Mouse (Mus musculus): ENCODE results near the gene Tmem63a.
"Not testable (repeated sequence)": the region's sequence is repeated elsewhere in the genome, so short reads cannot be mapped to it uniquely, and the experiment has no call there.

Gene Tmem63a

GRCm38 (mm10) chr1:180942166-180943031, at the start of gene Tmem63a:
Gene Tmem63a (plus strand): TSS chr1:180942344.
- DNase-seq (ENCODE audit: low spot score): peak; percentile 62

DNA sequence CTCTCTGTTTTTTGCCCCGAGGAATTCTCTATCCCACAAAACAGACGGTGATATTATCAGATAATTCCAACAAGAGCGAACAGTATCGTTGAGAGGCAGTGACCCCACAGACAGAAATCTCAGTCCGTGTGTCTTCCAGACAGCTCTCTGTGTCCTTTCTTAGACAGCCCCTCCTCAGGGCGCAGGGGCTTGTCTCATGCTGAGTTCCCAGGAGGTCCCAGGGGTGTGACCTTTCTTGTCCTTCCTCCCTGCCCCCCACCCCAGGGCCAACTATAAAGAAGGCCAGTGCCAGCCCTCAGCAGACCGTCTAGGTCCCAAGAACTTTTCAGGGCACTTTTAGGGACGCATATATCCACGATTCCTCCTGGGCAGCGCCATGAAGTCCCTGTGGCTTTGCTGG, 49.3 kb upstream of the Tmem63a start, which contains the start of gene Lefty2:
Gene Lefty2 (plus strand): TSS at position 301 of the 400 bp plus-strand sequence.
- DNase-seq (ENCODE audit: low spot score): no peak

DNA sequence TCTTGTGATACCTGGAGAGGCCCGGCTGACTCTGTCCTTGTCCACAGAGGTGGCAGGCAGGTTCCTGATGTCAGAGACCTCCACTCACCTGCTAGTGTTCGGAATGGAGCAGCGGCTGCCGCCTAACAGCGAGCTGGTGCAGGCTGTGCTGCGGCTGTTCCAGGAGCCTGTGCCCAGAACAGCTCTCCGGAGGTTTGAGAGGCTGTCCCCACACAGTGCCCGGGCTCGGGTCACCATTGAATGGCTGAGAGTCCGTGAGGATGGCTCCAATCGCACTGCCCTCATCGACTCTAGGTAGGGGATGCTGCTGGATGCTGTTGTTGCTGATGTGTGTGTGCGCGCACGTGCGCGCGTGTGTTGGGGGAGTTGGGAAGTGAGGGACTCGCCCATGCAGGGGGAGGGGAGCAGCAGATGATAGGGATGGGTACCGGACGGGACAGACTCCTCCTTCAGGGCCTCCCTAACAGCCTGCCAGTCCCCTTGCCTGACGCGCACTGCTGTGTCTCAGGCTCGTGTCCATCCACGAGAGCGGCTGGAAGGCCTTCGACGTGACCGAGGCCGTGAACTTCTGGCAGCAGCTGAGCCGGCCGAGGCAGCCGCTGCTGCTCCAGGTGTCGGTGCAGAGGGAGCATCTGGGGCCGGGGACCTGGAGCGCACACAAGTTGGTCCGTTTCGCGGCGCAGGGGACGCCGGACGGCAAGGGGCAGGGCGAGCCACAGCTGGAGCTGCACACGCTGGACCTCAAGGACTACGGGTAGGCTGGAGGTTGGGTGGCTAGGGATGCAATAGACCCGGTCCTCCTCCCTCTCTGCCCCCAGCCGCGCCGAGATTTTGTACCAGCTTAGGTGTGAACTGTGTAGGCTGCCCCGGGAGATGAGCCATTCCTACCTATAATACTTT, 47.8 kb upstream of the Tmem63a start:
- not testable (repeated sequence) for DNase-seq (ENCODE audit: low spot score)

DNA sequence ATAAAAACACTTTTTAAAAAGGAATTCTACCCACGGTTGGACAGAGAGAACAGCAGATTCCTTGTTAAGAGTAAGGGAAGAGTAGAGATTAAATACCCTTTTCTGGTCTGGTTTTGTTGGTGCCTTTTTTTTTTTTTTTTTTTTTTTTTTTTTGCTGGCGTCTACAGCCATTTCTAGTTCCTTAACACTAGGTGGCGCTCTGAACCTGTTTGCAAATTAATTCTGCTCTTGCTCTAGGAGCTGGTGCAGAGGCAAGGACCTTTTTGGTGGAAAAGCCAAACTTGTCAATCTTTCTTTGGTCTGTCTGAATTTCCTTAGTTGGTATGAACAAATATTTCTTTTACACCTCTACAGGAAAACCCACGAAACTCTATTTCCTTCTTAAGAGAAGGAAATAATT, 41.0 kb upstream of the Tmem63a start:
- no peak for DNase-seq (ENCODE audit: low spot score)

DNA sequence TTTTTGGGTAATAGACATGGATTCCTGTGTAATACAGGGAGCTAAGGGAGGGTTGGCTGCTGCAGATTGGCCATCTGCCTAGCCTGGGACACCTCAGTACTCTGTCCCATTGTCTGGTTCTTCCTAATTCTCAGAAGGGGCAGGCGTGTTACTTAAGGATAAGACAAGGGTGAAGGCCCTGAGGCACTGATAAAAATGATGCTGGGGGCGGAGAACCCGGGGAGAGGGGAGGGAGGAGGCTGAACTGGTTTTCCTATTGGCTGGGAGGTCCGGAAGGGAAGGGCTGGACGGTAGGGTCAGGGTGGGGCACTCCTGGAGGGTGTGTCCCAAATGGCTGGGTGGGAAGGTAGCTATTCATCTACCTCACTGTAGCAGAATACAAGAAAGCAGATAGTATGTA, 39.2 kb upstream of the Tmem63a start:
- no peak for DNase-seq (ENCODE audit: low spot score)

- DNase-seq (ENCODE audit: low spot score): no peak
Measured at GRCm38 (mm10) chr1:180903666-180904038, 38.5 kb upstream of the Tmem63a start.

DNA sequence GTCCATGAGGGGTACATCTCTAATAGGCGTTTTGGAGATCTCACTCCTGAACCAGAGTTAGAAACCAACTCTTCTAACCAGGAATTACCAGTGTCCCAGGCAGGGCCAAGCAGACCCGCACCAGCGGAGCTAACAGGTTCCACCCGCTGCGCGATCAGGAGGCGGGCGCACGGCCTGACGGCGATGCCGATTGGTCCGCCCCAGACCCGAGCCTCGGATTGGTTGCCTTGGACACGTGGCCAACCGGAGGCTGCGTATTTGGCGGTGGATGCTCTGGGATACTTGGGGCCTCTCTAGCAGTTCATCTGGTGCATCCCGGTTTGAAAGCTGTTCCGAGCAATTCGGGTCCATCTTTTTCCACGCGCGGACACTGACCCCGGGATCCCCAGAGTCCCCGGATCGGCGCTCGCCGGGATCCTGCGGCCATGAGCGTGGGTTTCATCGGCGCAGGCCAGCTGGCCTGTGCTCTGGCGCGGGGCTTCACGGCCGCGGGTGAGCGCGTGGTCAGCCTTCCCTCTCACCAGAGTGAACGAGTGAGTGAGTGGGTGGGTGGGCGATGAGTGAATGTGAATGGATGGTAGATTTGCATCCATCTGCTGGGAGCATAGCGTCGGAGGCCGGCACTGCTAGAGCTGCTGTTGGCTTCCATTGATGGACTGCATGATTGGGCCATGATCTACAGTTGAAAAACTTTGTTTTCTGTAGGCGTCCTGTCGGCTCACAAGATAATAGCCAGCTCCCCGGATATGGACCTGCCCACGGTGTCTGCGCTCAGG, 37.9 kb upstream of the Tmem63a start, which contains the start of gene Pycr2:
Gene Pycr2 (plus strand): TSS at position 255 of the 776 bp plus-strand sequence.
- DNase-seq (ENCODE audit: low spot score): peak; percentile 95

GRCm38 (mm10) chr1:180904815-180905080, 37.4 kb upstream of the Tmem63a start:
- no peak for DNase-seq (ENCODE audit: low spot score)

DNA sequence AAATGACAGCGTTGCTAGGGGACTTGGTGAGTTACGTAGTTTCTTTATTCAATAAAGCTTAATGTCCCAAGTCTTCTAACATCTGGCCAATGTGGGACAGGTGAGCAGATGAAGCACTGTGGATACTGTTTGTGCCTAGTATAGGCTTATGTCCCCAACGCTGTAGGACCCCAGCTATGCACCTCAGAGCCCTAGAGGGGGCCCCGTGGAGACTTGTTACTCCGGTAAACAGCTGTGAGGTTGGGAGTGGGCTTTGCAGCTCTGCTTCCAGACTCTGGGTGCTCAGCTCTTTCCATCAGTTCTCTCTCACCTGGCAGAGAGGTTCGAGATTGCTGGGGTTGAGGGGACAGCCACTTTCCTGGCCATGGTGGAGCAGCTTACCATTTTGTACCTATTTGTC, 36.8 kb upstream of the Tmem63a start:
- no peak for DNase-seq (ENCODE audit: low spot score)

- no peak for DNase-seq (ENCODE audit: low spot score)
Measured at GRCm38 (mm10) chr1:180905876-180906275, 36.3 kb upstream of the Tmem63a start.

GRCm38 (mm10) chr1:180906461-180907147, 35.5 kb upstream of the Tmem63a start:
- DNase-seq (ENCODE audit: low spot score): no peak

DNA sequence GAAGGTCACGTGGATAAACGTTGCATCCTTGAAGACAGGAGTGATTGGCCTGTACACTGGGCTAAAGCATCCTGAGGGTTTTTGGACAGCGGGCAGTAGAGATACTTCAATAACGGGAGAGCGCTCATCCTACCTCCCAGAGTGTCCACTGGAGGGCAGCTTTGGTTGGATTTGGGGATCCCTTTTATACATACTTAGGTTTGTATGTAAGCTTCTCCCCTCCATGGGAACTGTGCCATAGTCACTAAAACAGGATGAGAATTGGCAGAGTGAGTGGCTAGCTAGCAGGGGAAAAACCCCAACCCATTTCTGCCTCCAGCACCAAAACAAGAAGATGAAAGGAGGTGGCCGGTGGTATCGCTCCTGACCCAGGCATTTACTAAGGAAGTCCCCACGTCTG, 31.0 kb upstream of the Tmem63a start:
- DNase-seq (ENCODE audit: low spot score): no peak

GRCm38 (mm10) chr1:180911653-180912287, 30.4 kb upstream of the Tmem63a start:
- DNase-seq (ENCODE audit: low spot score): no peak

DNA sequence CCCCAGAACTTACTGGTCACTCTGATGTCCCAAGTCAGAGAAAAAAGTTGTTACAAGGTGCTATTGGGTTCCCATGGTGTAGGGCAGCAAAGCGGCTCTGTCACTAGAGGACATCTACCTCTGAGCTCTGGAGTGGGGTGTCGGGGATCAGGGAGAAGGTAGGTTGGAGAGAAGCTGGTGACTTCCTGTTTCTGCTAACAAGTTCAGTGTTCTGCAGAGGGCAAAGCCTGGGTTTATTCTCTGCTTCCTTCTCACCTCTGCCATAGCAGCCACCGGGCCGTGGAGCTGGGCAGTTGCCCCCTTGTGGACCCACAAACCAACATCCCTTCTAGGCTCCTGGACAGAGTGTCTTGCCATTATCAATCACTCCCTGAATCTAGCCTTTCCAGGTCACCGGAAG, 29.4 kb upstream of the Tmem63a start:
- DNase-seq (ENCODE audit: low spot score): no peak

DNA sequence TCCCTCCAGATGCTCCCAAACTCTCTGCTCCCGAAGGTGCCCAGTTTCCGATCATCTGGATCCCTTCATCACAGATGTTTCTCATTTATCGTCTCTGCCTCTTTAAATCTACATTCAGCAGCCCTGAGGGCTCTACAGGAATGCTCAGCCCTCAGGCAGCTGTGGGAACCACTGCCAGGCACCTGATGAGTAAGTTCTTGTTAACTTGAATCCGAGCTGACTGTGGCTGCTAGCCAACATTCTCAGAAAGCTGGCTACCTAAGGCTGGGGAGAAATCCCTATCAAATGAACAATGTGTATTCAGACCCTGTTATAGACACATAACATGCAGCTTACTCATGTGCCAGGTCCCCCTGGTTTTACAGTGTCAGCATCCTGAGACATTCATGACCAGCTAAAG, 28.3 kb upstream of the Tmem63a start:
- DNase-seq (ENCODE audit: low spot score): no peak

DNA sequence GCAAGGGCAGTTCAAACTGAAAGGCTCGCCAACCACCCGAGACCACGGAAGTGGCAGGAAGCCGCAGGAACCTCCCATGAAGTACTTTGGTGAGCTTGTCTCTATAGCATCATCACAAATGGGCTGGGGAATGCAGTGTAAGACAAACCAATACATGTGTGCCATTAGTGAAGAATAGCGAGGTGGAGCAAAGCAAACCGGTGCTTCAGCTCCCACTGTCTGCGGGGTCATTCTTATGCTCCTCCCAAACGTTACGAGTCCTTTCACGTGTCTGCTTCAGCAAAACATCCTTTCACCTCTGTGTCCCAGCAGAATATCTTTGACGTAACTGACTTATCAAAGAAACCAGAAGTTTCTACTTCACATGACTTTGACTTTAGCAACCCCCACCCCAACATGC, 25.7 kb upstream of the Tmem63a start:
- no peak for DNase-seq (ENCODE audit: low spot score)

DNA sequence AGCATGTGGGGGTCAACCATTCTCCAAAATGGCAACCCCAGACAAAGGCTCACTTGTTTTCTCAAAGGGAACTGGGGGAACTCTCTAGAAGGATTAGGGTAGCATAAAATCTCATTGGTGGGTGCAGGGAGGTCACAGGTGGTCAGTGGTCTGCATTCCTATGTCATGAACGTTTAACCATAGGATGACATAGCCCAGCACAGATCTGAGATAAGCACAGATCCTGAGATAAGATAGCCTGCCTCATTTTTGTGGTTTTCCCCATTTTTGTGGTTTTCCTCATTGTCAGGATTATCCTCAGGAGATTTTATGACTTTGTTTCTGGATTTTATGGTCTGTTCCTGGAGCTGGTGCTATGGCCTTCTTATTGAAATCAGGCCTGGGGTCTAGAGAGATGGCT, 25.1 kb upstream of the Tmem63a start:
- no peak for DNase-seq (ENCODE audit: low spot score)

- DNase-seq (ENCODE audit: low spot score): no peak
Measured at GRCm38 (mm10) chr1:180919686-180920085, 22.5 kb upstream of the Tmem63a start.

- peak; percentile 8 for DNase-seq (ENCODE audit: low spot score)
Measured at GRCm38 (mm10) chr1:180922273-180923048, 19.7 kb upstream of the Tmem63a start.

- no peak for DNase-seq (ENCODE audit: low spot score)
Measured at GRCm38 (mm10) chr1:180924737-180925136, 17.4 kb upstream of the Tmem63a start.
